Mouse (Mus musculus): ENCODE data around the gene Olfr483.

Gene Olfr483

DNA sequence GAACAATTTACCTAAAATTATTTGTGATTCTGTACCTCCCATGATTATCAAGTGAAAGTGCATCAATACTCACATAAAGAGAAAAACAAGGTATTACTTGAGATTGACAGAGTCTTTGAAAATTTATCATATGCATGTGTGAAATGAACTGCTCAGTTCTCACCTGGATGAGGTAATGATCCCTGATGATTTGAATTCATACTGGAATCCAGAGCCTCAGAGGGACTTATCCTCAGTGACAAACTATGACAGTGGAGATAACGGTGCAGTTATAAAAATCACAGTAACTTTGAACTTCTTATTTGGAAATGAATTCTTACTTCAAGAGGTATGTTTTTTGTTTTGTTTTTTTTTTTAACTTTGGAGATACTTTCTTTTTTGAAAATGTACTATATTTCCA is at the start of gene Olfr483:
Olfr483 (plus strand) TSS at position 301 of the 400 bp plus-strand sequence.
- no peak for DNase-seq

DNA sequence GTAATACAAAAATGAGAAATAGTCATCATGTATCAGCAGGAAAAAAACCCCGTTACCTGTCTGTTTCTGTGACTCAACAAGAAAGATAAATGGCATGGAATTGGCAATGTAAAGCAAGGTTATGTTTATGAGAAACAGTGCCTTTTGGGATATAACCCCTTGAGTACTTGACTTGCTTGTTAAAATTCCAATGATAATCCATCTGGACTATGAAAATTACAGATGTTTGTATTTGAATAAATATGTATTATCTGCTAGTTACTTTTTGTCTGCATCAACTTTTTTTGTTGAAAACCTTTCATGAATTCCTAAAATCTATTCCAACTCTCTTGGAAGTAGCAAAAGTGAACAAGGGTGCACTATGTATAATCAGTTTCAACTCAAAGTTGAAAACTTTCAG is 33.4 kb upstream of the Olfr483 start, which contains the start of gene Olfr480:
Olfr480 (minus strand) TSS at position 101 of the 400 bp plus-strand sequence.
- no peak for DNase-seq

DNA sequence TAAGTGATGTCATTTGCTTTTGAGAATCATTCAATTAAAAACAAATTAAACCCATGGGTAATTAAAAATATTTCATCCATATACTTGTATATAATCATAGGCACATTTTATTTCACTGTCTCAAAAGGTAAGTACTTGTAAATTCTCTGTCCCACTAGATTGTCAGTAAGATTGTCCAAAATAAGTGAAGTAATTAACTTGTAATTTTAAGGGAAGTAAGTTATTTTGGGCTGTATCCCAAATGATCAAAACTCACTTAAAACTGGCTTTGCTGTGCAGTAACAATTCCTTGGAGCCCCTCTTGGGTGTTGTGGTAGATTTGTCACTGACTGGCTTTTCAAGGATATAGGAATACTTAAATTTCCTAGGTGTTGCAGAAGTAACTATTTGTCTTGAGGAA is 21.1 kb upstream of the Olfr483 start, which contains the start of gene Olfr481:
Olfr481 (plus strand) TSS at position 301 of the 400 bp plus-strand sequence.
- no peak for DNase-seq

DNA sequence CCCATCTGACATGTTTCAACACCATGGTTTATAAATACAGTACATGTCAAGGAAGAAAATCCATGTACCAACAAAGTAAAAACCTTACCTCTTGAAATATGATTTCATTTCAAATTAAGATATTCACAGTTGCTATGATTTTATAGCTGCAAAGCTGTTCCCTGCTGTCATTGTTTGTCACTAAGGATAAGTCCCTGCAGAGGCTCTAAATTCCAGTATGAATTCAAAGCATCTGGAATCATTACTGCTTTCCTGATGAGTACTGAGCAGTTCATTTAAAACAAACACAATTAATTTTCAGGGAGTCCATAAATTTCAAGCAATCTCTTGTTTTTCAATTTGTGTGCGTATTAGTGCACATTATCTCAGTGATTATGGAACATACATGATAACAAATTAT is 3.2 kb upstream of the Olfr483 start, which contains the start of gene Olfr482:
Olfr482 (minus strand) TSS at position 101 of the 400 bp plus-strand sequence.
- DNase-seq, result no peak

DNA sequence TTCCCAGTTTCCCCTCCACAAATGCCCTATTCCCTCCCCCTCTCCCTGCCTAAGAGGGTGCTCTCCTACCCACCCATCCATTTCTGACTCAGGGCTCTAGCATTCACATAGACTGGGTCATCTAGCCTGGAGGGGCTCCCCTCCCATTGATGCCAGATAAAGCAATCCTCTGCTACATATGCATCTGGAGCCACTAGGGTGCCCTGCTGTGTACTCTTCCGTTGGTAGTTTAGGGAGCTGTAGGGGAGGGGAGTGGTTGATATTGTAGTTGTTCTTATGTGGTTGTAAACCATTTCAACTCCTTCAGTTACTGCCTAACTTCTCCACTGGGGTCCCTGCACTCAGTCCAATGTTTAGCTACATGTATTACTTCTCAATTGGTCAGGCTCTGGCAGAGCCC is 20.0 kb downstream of the Olfr483 start:
- DNase-seq, result no peak

DNA sequence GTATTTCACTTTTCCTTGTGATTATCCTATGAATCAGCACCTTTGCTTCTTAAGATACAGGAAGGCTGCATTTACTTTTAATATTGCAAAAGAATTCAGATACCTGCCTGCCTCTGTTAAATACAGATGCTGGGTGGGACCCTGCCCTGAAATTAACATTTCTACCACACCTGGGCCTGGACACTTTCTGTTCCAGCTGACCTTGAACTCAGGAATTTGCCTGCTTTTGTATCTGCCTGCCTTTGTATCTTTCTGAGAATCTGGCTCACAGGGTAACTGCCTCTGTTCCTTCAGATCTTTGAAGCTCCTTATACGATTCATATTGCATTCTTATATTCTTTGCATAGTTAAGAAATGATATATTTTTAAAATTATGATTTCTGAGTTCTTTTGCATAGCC is 20.8 kb downstream of the Olfr483 start:
- no peak for DNase-seq

DNA sequence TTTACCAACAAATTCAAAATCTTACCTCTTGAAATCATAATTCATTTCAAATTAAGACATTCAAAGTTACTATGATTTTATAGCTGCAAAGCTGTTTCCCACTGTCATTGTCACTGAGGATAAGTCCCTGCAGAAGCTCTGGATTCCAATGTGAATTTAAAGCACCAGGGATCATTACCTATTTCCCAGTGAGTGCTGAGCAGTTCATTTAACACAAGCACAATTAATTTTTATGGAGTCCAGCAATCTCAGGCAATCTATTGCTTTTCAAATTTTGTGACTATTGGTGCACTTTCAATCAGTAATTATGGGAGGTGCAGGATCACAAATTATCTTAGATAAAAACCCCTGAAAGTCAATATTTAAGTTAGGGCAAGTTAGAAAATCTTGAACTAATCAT is 26.7 kb downstream of the Olfr483 start, which contains the start of gene Olfr484:
Olfr484 (minus strand) TSS at position 101 of the 400 bp plus-strand sequence.
- no peak for DNase-seq
